Mouse (Mus musculus): ENCODE data around the gene Stau1. TPM values are rescaled to one million over a fixed set of nuclear protein-coding genes. Genes with fewer than 3 reads are reported as not detected.

The Stau1 gene
- polyA plus RNA-seq, 1 experiment = 52.1 TPM

DNA sequence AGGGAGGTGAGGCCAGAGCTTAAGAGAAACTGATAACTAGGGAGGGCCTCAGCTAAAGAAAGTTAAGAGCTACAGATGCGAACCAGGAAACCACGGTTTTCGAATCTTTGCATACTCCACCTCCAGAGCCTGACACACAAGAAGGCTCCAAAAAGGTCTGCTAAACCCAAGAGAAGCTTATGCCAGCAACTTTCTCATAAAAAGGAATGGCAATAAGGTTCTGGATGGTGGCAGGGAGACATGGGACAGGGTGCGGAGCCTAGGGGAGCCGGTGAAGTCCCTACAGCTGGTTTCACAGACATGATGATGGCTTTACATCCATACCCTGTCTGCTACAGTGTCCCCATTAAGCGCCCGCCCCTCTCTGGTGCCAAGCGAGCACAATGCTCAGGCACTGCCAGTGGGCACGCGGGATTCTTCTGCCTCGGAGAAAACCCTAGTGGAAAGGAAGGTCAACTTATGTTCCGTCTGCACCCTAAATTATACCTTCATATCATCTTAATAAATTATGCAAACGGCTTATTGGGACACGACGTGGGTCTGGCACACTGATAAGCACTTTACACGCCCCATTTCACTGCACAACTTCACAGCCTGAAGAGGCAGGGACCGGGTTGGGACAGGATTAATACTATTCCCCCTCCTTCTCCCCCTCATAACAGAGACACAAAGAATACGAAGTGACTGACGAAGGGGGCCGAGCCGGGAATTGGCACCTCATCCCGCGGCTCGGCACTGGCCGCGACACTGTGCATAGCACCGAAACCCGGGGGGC lies 891 bp downstream of the Stau1 start:
- peaks cover 3% of the 10 kb centered on the region; the same call in 1 of the 2 replicates for H3K4me1 ChIP-seq (ENCODE audit: control insufficient read depth, insufficient read depth, low read length)
- peak overlapping the region; percentile 88 for H3K4me3 ChIP-seq (ENCODE audit: insufficient read depth, low read length)
- TF ChIP-seq POLR2A (IDR thresholded peaks at IDR 0.05; ENCODE audit: extremely low read depth, insufficient read depth, low read length) (no peak), CTCF (IDR thresholded peaks at IDR 0.05; ENCODE audit: extremely low read depth, insufficient read depth, low read length) (no peak)
- peak overlapping the region; percentile 96 for H3K27ac ChIP-seq (ENCODE audit: insufficient read depth, low read length)

DNA sequence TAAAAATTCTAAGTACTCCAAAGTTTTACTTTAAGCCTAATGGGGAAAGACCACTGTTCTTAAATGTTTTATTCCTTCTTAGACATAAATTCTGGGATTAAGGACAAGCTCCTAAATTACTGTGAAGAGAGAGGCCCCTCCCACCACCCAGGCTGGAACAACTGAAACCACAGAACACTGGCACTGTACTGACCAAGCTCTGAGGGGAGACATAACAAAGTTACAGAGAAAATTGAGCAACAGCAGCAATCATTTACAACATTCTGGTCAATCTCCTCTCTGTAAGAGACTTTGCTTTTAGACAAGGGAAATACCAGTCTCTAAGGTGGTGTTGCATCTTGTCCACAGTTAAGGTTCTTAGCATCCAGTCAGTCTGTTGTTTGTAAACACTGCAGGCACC lies 4.2 kb downstream of the Stau1 start:
- Histone ChIP-seq H3K27ac (ENCODE audit: insufficient read depth, low read length) (no peak overlapping the region), H3K4me3 (ENCODE audit: insufficient read depth, low read length) (no peak overlapping the region), H3K4me1 (ENCODE audit: control insufficient read depth, insufficient read depth, low read length) (peaks cover 3% of the 10 kb centered on the region; the same call in 1 of the 2 replicates)
- TF ChIP-seq CTCF (IDR thresholded peaks at IDR 0.05; ENCODE audit: extremely low read depth, insufficient read depth, low read length) (no peak), POLR2A (IDR thresholded peaks at IDR 0.05; ENCODE audit: extremely low read depth, insufficient read depth, low read length) (no peak)

DNA sequence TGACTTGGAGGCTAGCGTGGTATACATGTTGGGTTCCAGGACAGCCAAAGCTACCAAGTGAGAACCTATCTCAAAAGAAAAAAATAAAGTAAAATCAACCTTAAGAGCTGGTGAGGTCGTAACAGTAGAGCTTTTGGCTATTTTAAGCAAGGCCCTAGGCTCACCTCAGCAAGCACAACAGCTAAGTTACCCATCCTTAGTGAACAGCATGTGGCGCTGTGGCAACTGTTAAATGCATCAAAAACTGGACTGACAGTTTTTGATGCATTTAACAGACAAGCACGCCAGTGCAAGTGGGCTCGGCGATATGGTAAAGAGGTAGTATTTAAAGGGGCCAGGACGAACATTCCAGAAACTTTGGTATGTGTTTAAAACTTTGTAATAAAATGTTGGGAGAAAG lies 5.2 kb downstream of the Stau1 start:
- Histone ChIP-seq H3K4me3 (ENCODE audit: insufficient read depth, low read length) (no peak overlapping the region), H3K4me1 (ENCODE audit: control insufficient read depth, insufficient read depth, low read length) (no peaks in the 10 kb centered on the region; the same call in 1 of the 2 replicates), H3K27ac (ENCODE audit: insufficient read depth, low read length) (no peak overlapping the region)
- no peak for TF ChIP-seq CTCF (IDR thresholded peaks at IDR 0.05; ENCODE audit: extremely low read depth, insufficient read depth, low read length)
- TF ChIP-seq POLR2A (IDR thresholded peaks at IDR 0.05; ENCODE audit: extremely low read depth, insufficient read depth, low read length) = no peak

DNA sequence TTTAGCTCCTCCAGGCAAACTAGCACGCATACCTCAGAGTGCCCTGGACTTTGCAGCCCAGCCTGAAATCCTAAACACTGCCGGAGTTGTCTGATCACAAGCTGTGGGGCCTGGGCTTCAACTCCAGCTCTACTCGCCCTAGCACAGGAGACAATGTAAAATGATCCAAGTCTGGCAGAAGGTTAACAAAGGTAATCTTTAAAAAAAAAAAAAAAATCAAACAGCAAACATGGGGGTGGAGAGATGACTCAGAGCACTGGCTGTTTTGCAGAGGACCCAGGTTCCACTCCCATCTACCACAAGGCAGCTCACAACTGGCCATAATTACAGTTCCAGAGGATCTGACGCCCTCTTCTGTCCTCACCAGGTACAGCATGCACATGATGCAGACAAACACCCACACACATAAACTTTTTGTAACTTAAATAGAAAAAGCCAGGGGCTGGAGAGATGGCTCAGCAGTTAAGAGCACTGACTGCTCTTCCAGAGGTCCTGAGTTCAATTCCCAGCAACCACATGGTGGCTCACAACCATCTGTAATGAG lies 12.7 kb downstream of the Stau1 start:
- TF ChIP-seq CTCF (IDR thresholded peaks at IDR 0.05; ENCODE audit: extremely low read depth, insufficient read depth, low read length) (no peak), POLR2A (IDR thresholded peaks at IDR 0.05; ENCODE audit: extremely low read depth, insufficient read depth, low read length) (no peak)
- no peak overlapping the region for H3K4me3 ChIP-seq (ENCODE audit: insufficient read depth, low read length)
- H3K27ac ChIP-seq (ENCODE audit: insufficient read depth, low read length) = no peak overlapping the region
- peaks cover 2% of the 10 kb centered on the region; the same call in 1 of the 2 replicates for H3K4me1 ChIP-seq (ENCODE audit: control insufficient read depth, insufficient read depth, low read length)

DNA sequence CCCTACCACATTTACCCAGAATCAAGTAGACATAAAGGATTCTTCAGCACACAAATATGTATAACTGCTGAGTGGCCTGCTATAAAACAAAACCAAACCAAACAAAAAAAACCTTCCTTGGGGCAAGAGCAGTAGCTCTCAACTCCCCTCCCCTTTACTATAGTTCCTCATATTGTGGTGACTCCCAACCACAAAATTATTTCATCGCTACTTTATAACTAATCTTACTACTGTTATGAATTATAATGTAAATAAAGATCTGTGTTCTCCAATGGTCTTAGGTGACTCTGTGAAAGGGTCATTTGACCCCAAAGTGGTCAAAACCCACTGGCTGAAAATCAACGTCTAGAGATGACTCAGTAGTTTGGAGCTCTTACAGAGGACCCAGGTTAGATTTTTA lies 15.9 kb downstream of the Stau1 start:
- Histone ChIP-seq H3K4me1 (ENCODE audit: control insufficient read depth, insufficient read depth, low read length) (peaks cover 10% of the 10 kb centered on the region; the same call in 1 of the 2 replicates), H3K4me3 (ENCODE audit: insufficient read depth, low read length) (no peak overlapping the region), H3K27ac (ENCODE audit: insufficient read depth, low read length) (no peak overlapping the region)
- no peak for TF ChIP-seq POLR2A (IDR thresholded peaks at IDR 0.05; ENCODE audit: extremely low read depth, insufficient read depth, low read length)
- TF ChIP-seq CTCF (IDR thresholded peaks at IDR 0.05; ENCODE audit: extremely low read depth, insufficient read depth, low read length) = no peak

DNA sequence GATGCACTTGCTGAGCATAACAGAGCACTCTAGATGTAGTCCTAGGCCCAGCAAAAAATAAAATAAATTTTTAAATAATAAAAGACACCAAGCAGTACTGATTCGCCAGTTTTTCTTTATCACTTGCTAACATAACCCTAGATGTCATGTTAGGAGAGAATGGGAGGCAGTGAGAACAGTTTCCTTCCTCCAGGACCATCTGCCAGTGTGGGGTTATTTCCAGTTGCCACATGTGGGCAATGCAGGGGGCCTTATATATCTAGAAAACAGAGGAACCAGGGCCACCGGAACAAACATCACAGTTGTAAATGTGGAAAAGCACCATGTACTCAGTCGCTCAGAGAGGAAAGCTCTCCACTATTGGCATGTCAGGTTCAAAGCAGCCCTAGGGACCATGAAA lies 18.6 kb downstream of the Stau1 start:
- H3K4me3 ChIP-seq (ENCODE audit: insufficient read depth, low read length) = no peak overlapping the region
- no peak overlapping the region for H3K27ac ChIP-seq (ENCODE audit: insufficient read depth, low read length)
- TF ChIP-seq POLR2A (IDR thresholded peaks at IDR 0.05; ENCODE audit: extremely low read depth, insufficient read depth, low read length) (no peak), CTCF (IDR thresholded peaks at IDR 0.05; ENCODE audit: extremely low read depth, insufficient read depth, low read length) (no peak)
- peaks cover 11% of the 10 kb centered on the region; the same call in 1 of the 2 replicates for H3K4me1 ChIP-seq (ENCODE audit: control insufficient read depth, insufficient read depth, low read length)

DNA sequence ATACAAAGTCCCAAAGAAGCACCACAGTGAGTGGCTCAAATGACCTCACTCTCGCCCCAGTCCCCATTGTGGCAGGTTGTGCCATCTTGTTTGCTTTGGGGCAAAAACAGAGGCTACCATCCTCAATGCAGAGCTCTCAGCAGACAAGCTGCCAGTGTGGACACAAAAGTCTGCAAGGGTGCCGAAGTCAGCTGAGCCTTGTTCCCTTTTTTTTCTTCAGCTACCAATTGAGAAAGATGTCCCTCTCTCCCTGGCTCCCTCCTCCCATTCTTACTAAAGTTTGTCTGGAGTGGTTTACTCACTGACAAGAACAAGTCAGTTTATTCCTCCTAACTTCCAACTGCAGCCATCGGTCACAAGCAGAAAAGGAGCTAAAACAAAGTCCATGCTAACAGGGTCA lies 19.7 kb downstream of the Stau1 start:
- Histone ChIP-seq H3K4me3 (ENCODE audit: insufficient read depth, low read length) (no peak overlapping the region), H3K4me1 (ENCODE audit: control insufficient read depth, insufficient read depth, low read length) (peaks cover 9% of the 10 kb centered on the region; the same call in 1 of the 2 replicates), H3K27ac (ENCODE audit: insufficient read depth, low read length) (peak overlapping the region; percentile 58; the same call in 1 of the 2 replicates)
- TF ChIP-seq POLR2A (IDR thresholded peaks at IDR 0.05; ENCODE audit: extremely low read depth, insufficient read depth, low read length) (no peak), CTCF (IDR thresholded peaks at IDR 0.05; ENCODE audit: extremely low read depth, insufficient read depth, low read length) (no peak)

DNA sequence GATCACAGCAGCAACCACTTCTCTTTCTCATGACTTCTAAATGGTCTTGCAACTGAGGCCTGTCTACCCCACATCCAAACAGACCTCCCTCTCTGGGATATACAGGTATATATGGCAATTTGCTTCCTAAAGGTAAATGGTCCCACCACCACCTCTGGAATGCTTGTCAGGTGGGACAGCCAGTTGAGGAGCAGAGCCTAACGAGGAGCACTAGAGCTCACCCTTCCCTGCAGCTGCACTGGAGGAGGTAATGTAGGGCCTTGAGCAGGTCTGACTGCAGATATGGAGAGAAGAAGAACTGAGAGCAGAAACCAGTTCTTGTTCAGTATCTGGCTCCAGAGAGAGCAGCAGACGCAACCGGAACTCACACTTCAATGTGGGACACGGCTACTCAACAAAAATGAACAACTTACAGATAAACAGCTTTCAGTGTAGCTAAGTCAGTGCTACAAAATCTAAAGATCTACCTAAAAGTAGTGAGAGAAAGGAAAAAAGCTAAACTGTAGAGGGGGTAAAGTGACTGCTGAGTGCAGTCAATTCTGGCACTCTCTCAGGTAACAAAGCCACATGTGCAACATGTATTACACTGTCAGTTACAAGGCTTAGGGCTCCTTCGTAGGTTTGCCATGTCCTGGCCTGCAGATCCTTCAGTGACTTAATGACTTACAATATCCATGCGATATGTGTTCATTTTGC lies 21.8 kb downstream of the Stau1 start:
- Histone ChIP-seq H3K27ac (ENCODE audit: insufficient read depth, low read length) (0 out of 2 replicates have a peak overlapping the region, but pooled peaks have one; percentile 25), H3K4me3 (ENCODE audit: insufficient read depth, low read length) (no peak overlapping the region), H3K4me1 (ENCODE audit: control insufficient read depth, insufficient read depth, low read length) (peaks cover 9% of the 10 kb centered on the region; the same call in 1 of the 2 replicates)
- no peak for TF ChIP-seq CTCF (IDR thresholded peaks at IDR 0.05; ENCODE audit: extremely low read depth, insufficient read depth, low read length)
- no peak for TF ChIP-seq POLR2A (IDR thresholded peaks at IDR 0.05; ENCODE audit: extremely low read depth, insufficient read depth, low read length)

DNA sequence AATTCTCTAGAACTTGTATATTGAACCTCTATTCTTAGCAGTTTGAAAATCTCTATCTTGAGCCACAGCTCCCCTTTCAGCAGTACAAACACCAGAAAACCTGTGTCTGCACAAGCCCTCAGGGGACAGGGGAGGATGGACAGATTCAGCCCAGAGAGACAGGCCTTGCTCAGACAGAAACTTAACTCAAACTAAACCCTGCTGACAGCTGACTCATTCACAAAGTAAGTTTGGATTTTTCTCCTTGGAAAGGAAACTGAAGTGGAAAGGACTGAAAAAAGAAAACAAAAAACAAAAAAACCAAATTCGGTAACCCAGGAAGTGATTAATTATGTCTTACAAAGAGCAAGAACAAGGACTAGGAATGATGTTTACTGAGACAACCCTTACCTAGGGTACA lies 22.9 kb downstream of the Stau1 start:
- H3K4me3 ChIP-seq (ENCODE audit: insufficient read depth, low read length) = no peak overlapping the region
- peaks cover 9% of the 10 kb centered on the region; the same call in 1 of the 2 replicates for H3K4me1 ChIP-seq (ENCODE audit: control insufficient read depth, insufficient read depth, low read length)
- H3K27ac ChIP-seq (ENCODE audit: insufficient read depth, low read length) = no peak overlapping the region
- TF ChIP-seq CTCF (IDR thresholded peaks at IDR 0.05; ENCODE audit: extremely low read depth, insufficient read depth, low read length) = no peak
- no peak for TF ChIP-seq POLR2A (IDR thresholded peaks at IDR 0.05; ENCODE audit: extremely low read depth, insufficient read depth, low read length)

All from cortical plate, adult 2 months (tissue).